Mouse (Mus musculus) spleen, postnatal 4 days (tissue): Measurements from ENCODE around the gene Msx1.

Experiments
- DNase-seq, 2 experiments: peaks; one replicate each; pipeline ENCODE4 v3.0.0; 2022; ENCODE audit warnings: low spot score in 2 of 2

Msx1 gene

GRCm38 (mm10) chr5:37797251-37797650 is 27.1 kb downstream of the Msx1 start:
- no peak for DNase-seq

GRCm38 (mm10) chr5:37796751-37797150 is 27.6 kb downstream of the Msx1 start:
- DNase-seq = no peak

GRCm38 (mm10) chr5:37795691-37796090 is 28.7 kb downstream of the Msx1 start:
- DNase-seq = no peak

GRCm38 (mm10) chr5:37792154-37792553 is 32.2 kb downstream of the Msx1 start:
- DNase-seq = no peak

GRCm38 (mm10) chr5:37784847-37785391 is 39.5 kb downstream of the Msx1 start:
- no peak for DNase-seq

- no peak for DNase-seq
Observed at GRCm38 (mm10) chr5:37783306-37783705, 41.1 kb downstream of the Msx1 start.

GRCm38 (mm10) chr5:37775681-37776080 is 48.7 kb downstream of the Msx1 start:
- no peak for DNase-seq

- DNase-seq = no peak
Observed at GRCm38 (mm10) chr5:37774011-37774410, 50.4 kb downstream of the Msx1 start.

GRCm38 (mm10) chr5:37770870-37771269 is 53.5 kb downstream of the Msx1 start:
- DNase-seq = no peak
